Mouse (Mus musculus) hindbrain, embryonic 12.5 days (tissue): ENCODE measurements around the gene Slc38a6. TPM values are rescaled to one million over a fixed set of nuclear protein-coding genes. Genes with fewer than 3 reads are reported as not detected.

Experiments
- ATAC-seq: fragments of 200-750 bp; cut with Nextera tagmentation; 2 replicates; pipeline ENCODE4 v1.8.0; 2017; ENCODE audit warnings: moderate TSS enrichment; ENCODE audit not compliant: low FRiP score
- H3K27ac ChIP-seq: fragments of 300-500 bp; sonication (generic); 2 replicates; pipeline ENCODE4 v1.5.1; 2016; ENCODE audit warnings: mild to moderate bottlenecking
- H3K27me3 ChIP-seq: fragments of 300-500 bp; sonication (generic); 2 replicates; pipeline ENCODE4 v1.6.1; 2016; ENCODE audit warnings: mild to moderate bottlenecking
- H3K36me3 ChIP-seq: fragments of 300-500 bp; sonication (generic); 2 replicates; pipeline ENCODE4 v1.6.1; 2016; ENCODE audit warnings: mild to moderate bottlenecking
- H3K4me1 ChIP-seq: fragments of 300-500 bp; sonication (generic); 2 replicates; pipeline ENCODE4 v1.6.1; 2016
- H3K4me2 ChIP-seq: fragments of 300-500 bp; sonication (generic); replicated peaks from 2 replicates; pipeline ENCODE4 v1.6.1; 2016; ENCODE audit warnings: mild to moderate bottlenecking
- H3K4me3 ChIP-seq: fragments of 300-500 bp; sonication (generic); 2 replicates; pipeline ENCODE4 v1.5.1; 2016; ENCODE audit warnings: mild to moderate bottlenecking
- H3K9ac ChIP-seq: fragments of 300-500 bp; sonication (generic); 2 replicates; pipeline ENCODE4 v1.6.1; 2016; ENCODE audit warnings: mild to moderate bottlenecking, moderate library complexity
- H3K9me3 ChIP-seq: fragments of 300-500 bp; sonication (generic); replicated peaks from 2 replicates; pipeline ENCODE4 v1.6.1; 2016; ENCODE audit warnings: mild to moderate bottlenecking
- WGBS: fragments of 180-500 bp; shearing (Covaris S2); methylation state at CpG from one replicate; pipeline ENCODE4 v1.1.7; 2016; 5-methylcytosine and 5-hydroxymethylcytosine counted together
- polyA plus RNA-seq: library from polyadenylated mRNA; unstranded; fragments of >200 nt; fragmentation: Nextera tagmentation; extraction: Ambion mirVana; gene quantifications from 2 replicates; pipeline ENCODE4 v1.2.1, GENCODE M21; 2016

Slc38a6 gene
- polyA plus RNA-seq, 1 experiment from 2014 or later = 12.1 TPM

GRCm38 (mm10) chr12:73347202-73347601 is 60.6 kb downstream of the Slc38a6 start:
- H3K4me1 ChIP-seq = peaks cover 6% of the 10 kb centered on the region; the same call in 1 of the 2 replicates
- no peak for ATAC-seq
- no peak overlapping the region for H3K9ac ChIP-seq
- H3K4me2 ChIP-seq = no peak overlapping the region
- no peaks in the 10 kb centered on the region for H3K9me3 ChIP-seq
- no peak overlapping the region for H3K27ac ChIP-seq
- WGBS = 82% methylated on average over 7 of the region's 7 CpGs
- no peaks in the 10 kb centered on the region for H3K27me3 ChIP-seq
- H3K36me3 ChIP-seq = peaks cover 7% of the 10 kb centered on the region; the same call in 1 of the 2 replicates
- H3K4me3 ChIP-seq = no peak overlapping the region

DNA sequence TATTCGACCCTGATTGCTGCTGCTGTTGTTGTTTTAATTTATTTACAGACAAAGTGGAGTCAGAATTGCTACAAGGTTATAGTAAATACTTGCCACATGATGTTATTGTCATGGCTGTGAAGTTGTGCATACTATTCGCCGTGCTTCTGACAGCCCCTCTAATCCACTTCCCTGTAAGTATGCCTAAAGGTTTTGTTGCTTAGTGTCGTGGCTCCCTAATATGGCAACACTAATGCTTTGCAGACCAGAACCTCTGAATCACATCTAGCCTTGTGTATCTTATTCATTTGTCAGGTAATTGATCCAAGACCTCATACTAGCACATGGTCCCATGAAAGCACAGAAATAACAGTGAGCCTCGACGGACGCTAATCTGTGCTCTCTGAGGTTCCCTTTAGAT is 63.9 kb downstream of the Slc38a6 start:
- Histone ChIP-seq H3K4me3 (no peak overlapping the region), H3K9me3 (no peaks in the 10 kb centered on the region), H3K36me3 (no peaks in the 10 kb centered on the region), H3K4me1 (peaks cover 17% of the 10 kb centered on the region; the same call in 1 of the 2 replicates), H3K9ac (no peak overlapping the region), H3K27ac (no peak overlapping the region), H3K27me3 (no peaks in the 10 kb centered on the region), H3K4me2 (no peak overlapping the region)
- ATAC-seq = no peak
- WGBS = 63% methylated on average over 7 of the region's 7 CpGs

- Histone ChIP-seq H3K4me1 (peaks cover 17% of the 10 kb centered on the region; the same call in 1 of the 2 replicates), H3K9me3 (no peaks in the 10 kb centered on the region), H3K4me2 (no peak overlapping the region), H3K9ac (no peak overlapping the region), H3K4me3 (no peak overlapping the region), H3K27ac (no peak overlapping the region), H3K27me3 (no peaks in the 10 kb centered on the region), H3K36me3 (no peaks in the 10 kb centered on the region)
- no peak for ATAC-seq
- 26% methylated on average over 9 of the region's 9 CpGs for WGBS
Measured at GRCm38 (mm10) chr12:73350982-73351381, 64.4 kb downstream of the Slc38a6 start.

DNA sequence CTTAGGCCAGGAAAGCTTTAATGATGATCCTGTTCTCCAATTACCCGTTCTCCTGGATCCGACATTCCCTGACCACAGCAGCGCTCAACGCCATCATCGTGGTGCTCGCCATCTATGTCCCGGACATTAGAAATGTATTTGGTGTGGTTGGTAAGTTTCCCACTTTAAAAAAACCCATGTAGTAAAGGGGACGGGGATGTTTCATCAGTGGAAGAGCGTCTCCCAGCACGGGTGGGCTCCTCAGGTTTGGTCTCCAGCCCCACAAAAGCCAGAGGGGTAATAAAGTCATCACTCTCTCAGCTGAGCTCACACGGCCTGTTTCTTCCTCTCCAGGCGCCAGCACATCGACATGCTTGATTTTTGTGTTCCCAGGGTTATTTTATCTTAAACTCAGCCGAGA is 65.2 kb downstream of the Slc38a6 start:
- Histone ChIP-seq H3K36me3 (no peaks in the 10 kb centered on the region), H3K27ac (no peak overlapping the region), H3K9ac (no peak overlapping the region), H3K4me1 (peaks cover 17% of the 10 kb centered on the region; the same call in 1 of the 2 replicates), H3K27me3 (no peaks in the 10 kb centered on the region), H3K4me3 (no peak overlapping the region), H3K9me3 (no peaks in the 10 kb centered on the region), H3K4me2 (no peak overlapping the region)
- 74% methylated on average over 14 of the region's 14 CpGs for WGBS
- no peak for ATAC-seq

GRCm38 (mm10) chr12:73353362-73353761 is 66.8 kb downstream of the Slc38a6 start:
- H3K4me1 ChIP-seq = peaks cover 21% of the 10 kb centered on the region; the same call in 1 of the 2 replicates
- no peaks in the 10 kb centered on the region for H3K9me3 ChIP-seq
- H3K9ac ChIP-seq = no peak overlapping the region
- no peak overlapping the region for H3K4me2 ChIP-seq
- 90% methylated on average over 5 of the region's 5 CpGs for WGBS
- no peak overlapping the region for H3K4me3 ChIP-seq
- H3K27ac ChIP-seq = no peak overlapping the region
- H3K27me3 ChIP-seq = no peaks in the 10 kb centered on the region
- no peak for ATAC-seq
- peaks cover 3% of the 10 kb centered on the region; the same call in 1 of the 2 replicates for H3K36me3 ChIP-seq

DNA sequence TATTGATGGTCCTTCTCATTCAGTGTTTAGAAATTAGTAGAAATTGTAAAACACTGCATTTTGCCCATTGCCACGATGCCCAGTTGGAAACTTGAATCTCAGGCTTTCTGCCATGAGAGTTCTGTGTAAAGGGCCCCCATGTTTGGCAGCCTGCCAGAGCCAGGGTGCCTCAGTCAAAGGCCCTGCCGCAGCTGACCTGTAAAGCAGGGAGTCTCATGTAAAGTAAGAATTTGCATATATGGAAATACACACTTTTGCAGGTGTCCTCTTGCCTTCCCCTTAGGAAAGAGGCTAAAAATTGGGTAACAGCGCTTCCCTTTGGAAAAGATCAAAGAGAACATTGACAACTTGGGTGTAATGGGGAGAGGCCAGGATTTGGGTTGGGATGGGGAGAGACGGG is 67.9 kb downstream of the Slc38a6 start:
- Histone ChIP-seq H3K9me3 (no peaks in the 10 kb centered on the region), H3K4me2 (no peak overlapping the region), H3K36me3 (peaks cover 3% of the 10 kb centered on the region; the same call in 1 of the 2 replicates), H3K27me3 (no peaks in the 10 kb centered on the region), H3K4me1 (peaks cover 21% of the 10 kb centered on the region; the same call in 1 of the 2 replicates), H3K4me3 (no peak overlapping the region), H3K27ac (no peak overlapping the region), H3K9ac (no peak overlapping the region)
- WGBS = 54% methylated on average over 4 of the region's 4 CpGs
- no peak for ATAC-seq

DNA sequence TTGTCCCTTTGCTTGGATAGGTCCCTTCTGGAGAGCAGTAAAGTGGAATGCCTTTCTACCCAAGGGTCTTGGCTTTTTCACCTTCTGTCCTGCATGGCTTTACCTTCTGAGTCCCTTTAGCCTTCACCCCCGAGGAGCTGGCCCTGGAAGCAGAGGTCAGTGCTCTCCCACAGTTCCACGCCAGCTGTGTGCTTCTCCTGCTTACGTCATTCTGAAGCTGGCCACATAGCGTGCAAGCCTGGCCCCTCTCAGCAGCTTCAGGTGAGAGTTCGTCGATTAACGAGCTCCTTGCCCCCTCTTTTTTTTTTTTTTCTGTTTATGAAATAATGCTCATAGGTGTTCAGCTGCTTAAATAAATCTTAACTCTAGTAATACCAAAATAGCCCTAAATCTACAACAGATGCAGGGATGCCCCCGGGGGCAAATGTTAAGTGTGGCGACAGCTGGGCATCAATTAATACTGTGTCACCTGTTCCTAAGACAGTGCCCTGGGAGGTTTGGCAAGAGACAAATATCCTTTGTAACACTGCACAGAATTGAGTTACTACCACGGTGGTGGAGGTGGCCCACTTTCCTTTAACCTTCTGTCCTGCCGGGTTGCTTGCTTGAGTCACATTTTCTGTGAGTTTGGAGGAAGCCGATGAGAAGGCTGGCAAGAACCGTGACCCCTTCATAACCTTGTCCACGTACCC is 68.7 kb downstream of the Slc38a6 start:
- no peak for ATAC-seq
- Histone ChIP-seq H3K9ac (no peak overlapping the region), H3K27me3 (no peaks in the 10 kb centered on the region), H3K4me2 (no peak overlapping the region), H3K36me3 (peaks cover 3% of the 10 kb centered on the region; the same call in 1 of the 2 replicates), H3K4me1 (peaks cover 21% of the 10 kb centered on the region; the same call in 1 of the 2 replicates), H3K4me3 (no peak overlapping the region), H3K9me3 (no peaks in the 10 kb centered on the region), H3K27ac (no peak overlapping the region)
- WGBS = 70% methylated on average over 14 of the region's 14 CpGs

DNA sequence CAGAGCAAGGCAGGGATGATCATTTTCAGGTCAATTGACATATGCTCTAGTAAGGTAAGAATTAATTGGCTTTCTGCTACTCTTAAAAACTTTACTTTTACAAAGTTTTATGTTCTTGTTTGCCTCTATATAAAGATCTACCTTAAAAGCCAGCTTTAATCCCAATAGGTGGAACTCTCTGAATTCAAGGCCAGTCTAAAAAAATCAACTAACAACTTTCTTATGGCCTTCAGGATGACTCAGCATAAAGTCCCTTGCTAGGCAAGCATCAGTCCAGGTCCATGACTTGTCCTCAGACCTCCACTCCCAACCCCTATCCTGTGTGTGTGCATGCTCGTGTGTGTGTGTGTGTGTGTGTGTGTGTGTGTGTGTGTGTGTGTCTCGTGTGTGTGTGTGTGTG is 70.1 kb downstream of the Slc38a6 start:
- Histone ChIP-seq H3K36me3 (peaks cover 3% of the 10 kb centered on the region; the same call in 1 of the 2 replicates), H3K27me3 (no peaks in the 10 kb centered on the region), H3K4me3 (no peak overlapping the region), H3K4me2 (no peak overlapping the region), H3K9me3 (no peaks in the 10 kb centered on the region), H3K9ac (no peak overlapping the region), H3K4me1 (peaks cover 20% of the 10 kb centered on the region; the same call in 1 of the 2 replicates), H3K27ac (no peak overlapping the region)
- 89% methylated on average over 1 of the region's 2 CpGs for WGBS
- no peak for ATAC-seq

DNA sequence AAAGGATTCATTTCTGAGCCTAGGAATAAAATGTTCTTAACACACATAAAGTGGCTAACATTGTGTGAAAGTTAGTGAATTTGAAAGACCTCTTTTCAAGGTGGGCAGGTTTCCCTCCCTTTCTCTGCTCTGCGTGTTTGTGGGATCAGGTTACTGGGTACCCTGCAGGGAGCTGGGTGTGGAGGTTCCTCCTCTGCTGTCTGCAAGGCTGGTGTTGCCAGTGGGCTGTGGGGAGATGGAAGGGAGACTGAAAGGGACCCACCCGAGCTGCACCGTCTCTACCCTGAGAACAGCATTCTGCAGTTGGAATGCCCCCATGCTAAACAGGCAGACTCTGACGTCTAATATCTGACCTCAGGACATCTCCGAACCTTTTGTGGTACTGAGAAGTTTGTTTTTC is 70.7 kb downstream of the Slc38a6 start:
- Histone ChIP-seq H3K27me3 (no peaks in the 10 kb centered on the region), H3K4me1 (peaks cover 20% of the 10 kb centered on the region; the same call in 1 of the 2 replicates), H3K27ac (no peak overlapping the region), H3K9me3 (no peaks in the 10 kb centered on the region), H3K9ac (no peak overlapping the region; the same call in 1 of the 2 replicates), H3K36me3 (peaks cover 3% of the 10 kb centered on the region; the same call in 1 of the 2 replicates), H3K4me3 (no peak overlapping the region), H3K4me2 (no peak overlapping the region)
- 50% methylated on average over 5 of the region's 5 CpGs for WGBS
- no peak for ATAC-seq

GRCm38 (mm10) chr12:73357736-73358135 is 71.2 kb downstream of the Slc38a6 start:
- ATAC-seq = no peak
- no peaks in the 10 kb centered on the region for H3K27me3 ChIP-seq
- H3K9me3 ChIP-seq = no peaks in the 10 kb centered on the region
- no peak overlapping the region for H3K27ac ChIP-seq
- peaks cover 20% of the 10 kb centered on the region; the same call in 1 of the 2 replicates for H3K4me1 ChIP-seq
- no peak overlapping the region for H3K4me2 ChIP-seq
- 90% methylated on average over 3 of the region's 3 CpGs for WGBS
- peaks cover 3% of the 10 kb centered on the region; the same call in 1 of the 2 replicates for H3K36me3 ChIP-seq
- no peak overlapping the region for H3K9ac ChIP-seq
- no peak overlapping the region for H3K4me3 ChIP-seq

- no peak overlapping the region for H3K27ac ChIP-seq
- no peak for ATAC-seq
- peaks cover 20% of the 10 kb centered on the region; the same call in 1 of the 2 replicates for H3K4me1 ChIP-seq
- H3K36me3 ChIP-seq = peaks cover 3% of the 10 kb centered on the region; the same call in 1 of the 2 replicates
- no peak overlapping the region for H3K4me3 ChIP-seq
- 82% methylated on average over 2 of the region's 2 CpGs for WGBS
- no peak overlapping the region for H3K4me2 ChIP-seq
- H3K9ac ChIP-seq = no peak overlapping the region
- H3K27me3 ChIP-seq = no peaks in the 10 kb centered on the region
- H3K9me3 ChIP-seq = no peaks in the 10 kb centered on the region
Measured at GRCm38 (mm10) chr12:73358640-73359039, 72.1 kb downstream of the Slc38a6 start.

- peaks cover 16% of the 10 kb centered on the region; the same call in 1 of the 2 replicates for H3K4me1 ChIP-seq
- no peaks in the 10 kb centered on the region for H3K27me3 ChIP-seq
- H3K9me3 ChIP-seq = no peaks in the 10 kb centered on the region
- no peak overlapping the region for H3K4me3 ChIP-seq
- peaks cover 3% of the 10 kb centered on the region; the same call in 1 of the 2 replicates for H3K36me3 ChIP-seq
- no peak overlapping the region for H3K4me2 ChIP-seq
- WGBS = 81% methylated on average over 4 of the region's 4 CpGs
- no peak overlapping the region for H3K27ac ChIP-seq
- ATAC-seq = no peak
- no peak overlapping the region for H3K9ac ChIP-seq
Measured at GRCm38 (mm10) chr12:73359520-73359919, 72.9 kb downstream of the Slc38a6 start.
